Mouse (Mus musculus): ENCODE data around the gene A430005L14Rik. TPM values are rescaled to one million over a fixed set of nuclear protein-coding genes. Genes with fewer than 3 reads are reported as not detected.

Gene A430005L14Rik
- total and polyA plus RNA-seq, 3 experiments, result 26.8 to 48.9 (median 41.8) TPM

DNA sequence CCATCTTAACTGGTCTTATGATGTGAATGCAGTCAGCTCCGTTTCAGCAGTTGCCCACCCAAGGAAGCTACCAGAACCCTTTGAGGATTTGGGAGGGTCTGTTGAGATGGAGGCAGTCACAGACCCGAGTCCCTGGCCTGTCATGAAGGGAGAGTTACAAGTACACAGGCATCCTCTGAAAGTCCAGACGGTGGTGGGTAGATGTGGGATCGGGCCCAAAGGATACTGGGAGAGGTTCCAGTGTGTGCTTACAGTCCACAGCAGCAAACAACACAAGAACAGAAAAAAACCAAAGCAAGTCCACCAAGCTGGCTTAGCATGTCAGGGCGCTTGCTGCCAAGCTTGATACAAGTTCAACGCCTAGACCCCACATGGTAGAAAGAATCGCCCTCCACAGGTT, 5.6 kb downstream of the A430005L14Rik start:
- no peak for TF ChIP-seq RCOR1 (conservative IDR thresholded peaks at IDR 0.05; ENCODE audit: low read depth, low read length)
- TF ChIP-seq ZNF384 (IDR thresholded peaks at IDR 0.05; ENCODE audit: low read depth, low read length), result no peak
- no peak for TF ChIP-seq CHD1 (IDR thresholded peaks at IDR 0.05; ENCODE audit: low read depth, low read length)
- no peak for TF ChIP-seq POLR2AphosphoS2 (IDR thresholded peaks at IDR 0.05; ENCODE audit: low read depth, low read length)
- no peak for TF ChIP-seq E2F4 (IDR thresholded peaks at IDR 0.05; ENCODE audit: insufficient replicate concordance, low read depth, low read length)
- no peak for TF ChIP-seq EP300 (IDR thresholded peaks at IDR 0.05; ENCODE audit: low read length)
- H3K4me3 ChIP-seq (replicated peaks in 1 of 3; ENCODE audit: low read depth in 2 of 3, low read length in 2 of 3, poor library complexity in 1 of 3), result no peak overlapping the region
- H3K4me1 ChIP-seq (ENCODE audit: control insufficient read depth in 1 of 2, insufficient read depth in 2 of 2), result peaks cover 4 to 23% of the 10 kb centered on the region in 2 experiments; a peak in 3 of 4 replicates
- H3K36me3 ChIP-seq (replicated peaks in 1 of 2; ENCODE audit: control insufficient read depth in 1 of 2, insufficient read depth in 1 of 2, low read length in 1 of 2), result peaks cover 57 to 80% of the 10 kb centered on the region in 2 experiments
- in situ Hi-C loops (cut with MboI; ENCODE audit: low pct_ligation_motif_present, low pct_unique_long_range_greater_than_20kb, low sequenced_read_pairs), result no loop called here
- no peak for DNase-seq (ENCODE audit: extremely low read depth)
- H3K27ac ChIP-seq (ENCODE audit: insufficient read depth, low read depth), result no peak overlapping the region
- dilution Hi-C loops (cut with MboI; ENCODE audit: extremely low pct_ligation_motif_present, extremely low pct_unique_long_range_greater_than_20kb, low sequenced_read_pairs), result no loop called here
- no peaks in the 10 kb centered on the region for H3K27me3 ChIP-seq (replicated peaks)
- no peaks in the 10 kb centered on the region for H3K9me3 ChIP-seq (replicated peaks; ENCODE audit: low read length)
- H3K79me2 ChIP-seq (replicated peaks; ENCODE audit: control insufficient read depth, extremely low read depth, insufficient read depth, poor library complexity, severe bottlenecking), result no peaks in the 10 kb centered on the region
- no peak overlapping the region for H3K9ac ChIP-seq (ENCODE audit: insufficient read depth, low read depth)
- no peak overlapping the region for H3K4me2 ChIP-seq (ENCODE audit: insufficient read depth, low read depth, poor library complexity, severe bottlenecking)

GRCm38 (mm10) chr4:153966651-153967050, 9.6 kb downstream of the A430005L14Rik start:
- in situ Hi-C loops (cut with MboI; ENCODE audit: low pct_ligation_motif_present, low pct_unique_long_range_greater_than_20kb, low sequenced_read_pairs), result no loop called here

DNA sequence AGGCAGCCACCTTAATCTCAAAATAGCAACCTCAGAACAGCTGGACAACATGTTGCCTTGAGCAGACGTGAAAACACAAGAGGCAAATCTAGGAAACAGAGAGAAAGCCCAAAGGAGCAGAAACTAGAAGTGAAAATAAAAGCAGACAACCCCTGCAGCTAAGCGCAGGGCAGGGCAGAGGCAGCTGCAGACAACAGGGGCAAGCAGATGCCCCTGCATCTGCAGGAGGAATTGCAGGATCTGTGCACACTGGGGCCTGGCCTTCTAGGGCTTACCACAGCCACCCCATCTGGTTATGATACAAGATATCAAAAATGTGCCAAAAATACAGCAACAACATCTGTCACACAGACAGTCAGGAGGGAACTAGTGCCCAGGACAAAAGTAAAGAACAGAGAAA, 10.5 kb downstream of the A430005L14Rik start:
- Histone ChIP-seq H3K36me3 (replicated peaks in 1 of 2; ENCODE audit: control insufficient read depth in 1 of 2, insufficient read depth in 1 of 2, low read length in 1 of 2) (peaks cover 59 to 93% of the 10 kb centered on the region in 2 experiments), H3K27me3 (replicated peaks) (no peaks in the 10 kb centered on the region), H3K9ac (ENCODE audit: insufficient read depth, low read depth) (no peak overlapping the region), H3K79me2 (replicated peaks; ENCODE audit: control insufficient read depth, extremely low read depth, insufficient read depth, poor library complexity, severe bottlenecking) (no peaks in the 10 kb centered on the region), H3K4me1 (ENCODE audit: control insufficient read depth in 1 of 2, insufficient read depth in 2 of 2) (peaks cover 3 to 10% of the 10 kb centered on the region in 2 experiments; a peak in 2 of 4 replicates), H3K4me2 (ENCODE audit: insufficient read depth, low read depth, poor library complexity, severe bottlenecking) (no peak overlapping the region), H3K9me3 (replicated peaks; ENCODE audit: low read length) (no peaks in the 10 kb centered on the region), H3K4me3 (replicated peaks in 1 of 3; ENCODE audit: low read depth in 2 of 3, low read length in 2 of 3, poor library complexity in 1 of 3) (no peak overlapping the region), H3K27ac (ENCODE audit: insufficient read depth, low read depth) (no peak overlapping the region)
- TF ChIP-seq NRF1 (IDR thresholded peaks at IDR 0.05; ENCODE audit: low read depth, low read length), result no peak
- TF ChIP-seq CTCF (conservative IDR thresholded peaks at IDR 0.05 in 1 of 2, IDR thresholded peaks at IDR 0.05 in 1 of 2; ENCODE audit: low read depth in 2 of 2, low read length in 2 of 2), result no peak
- no peak for TF ChIP-seq UBTF (IDR thresholded peaks at IDR 0.05; ENCODE audit: low read depth, low read length)
- TF ChIP-seq GABPA (IDR thresholded peaks at IDR 0.05; ENCODE audit: insufficient replicate concordance, low read depth, low read length), result no peak
- TF ChIP-seq POLR2A (IDR thresholded peaks at IDR 0.05; ENCODE audit: low read depth, low read length), result no peak
- no peak for TF ChIP-seq USF1 (IDR thresholded peaks at IDR 0.05; ENCODE audit: low read depth, low read length)
- TF ChIP-seq NELFE (IDR thresholded peaks at IDR 0.05; ENCODE audit: low read depth, low read length), result no peak
- no peak for TF ChIP-seq JUN (IDR thresholded peaks at IDR 0.05; ENCODE audit: insufficient read depth, low read depth, low read length)
- TF ChIP-seq JUND (conservative IDR thresholded peaks at IDR 0.05; ENCODE audit: low read depth, low read length), result no peak
- TF ChIP-seq ZMIZ1 (IDR thresholded peaks at IDR 0.05; ENCODE audit: low read depth, low read length), result no peak
- TF ChIP-seq ZNF384 (IDR thresholded peaks at IDR 0.05; ENCODE audit: low read depth, low read length), result no peak
- no peak for TF ChIP-seq RCOR1 (conservative IDR thresholded peaks at IDR 0.05; ENCODE audit: low read depth, low read length)
- TF ChIP-seq E2F4 (IDR thresholded peaks at IDR 0.05; ENCODE audit: insufficient replicate concordance, low read depth, low read length), result no peak
- TF ChIP-seq KAT2A (IDR thresholded peaks at IDR 0.05; ENCODE audit: insufficient replicate concordance, low read length), result no peak
- TF ChIP-seq MAX (IDR thresholded peaks at IDR 0.05; ENCODE audit: low read length), result no peak
- TF ChIP-seq SMC3 (IDR thresholded peaks at IDR 0.05; ENCODE audit: low read depth, low read length), result no peak
- in situ Hi-C loops (cut with MboI; ENCODE audit: low pct_ligation_motif_present, low pct_unique_long_range_greater_than_20kb, low sequenced_read_pairs) (no loop called here), dilution Hi-C loops (cut with MboI; ENCODE audit: extremely low pct_ligation_motif_present, extremely low pct_unique_long_range_greater_than_20kb, low sequenced_read_pairs) (no loop called here)
- no peak for DNase-seq (ENCODE audit: extremely low read depth)

More at GRCm38 (mm10) chr4:153966651-153967050, 9.6 kb downstream of the A430005L14Rik start:
- TF ChIP-seq TBP (conservative IDR thresholded peaks at IDR 0.05; ENCODE audit: low read depth, low read length), result no peak
- TF ChIP-seq MEF2A (IDR thresholded peaks at IDR 0.05; ENCODE audit: borderline replicate concordance, low read depth, low read length), result no peak
- no peak for TF ChIP-seq PAX5 (IDR thresholded peaks at IDR 0.05; ENCODE audit: low read length)
- TF ChIP-seq JUND (conservative IDR thresholded peaks at IDR 0.05; ENCODE audit: low read depth, low read length), result no peak
- no peak for TF ChIP-seq UBTF (IDR thresholded peaks at IDR 0.05; ENCODE audit: low read depth, low read length)
- no peak for TF ChIP-seq USF1 (IDR thresholded peaks at IDR 0.05; ENCODE audit: low read depth, low read length)
- TF ChIP-seq NRF1 (IDR thresholded peaks at IDR 0.05; ENCODE audit: low read depth, low read length), result no peak
- TF ChIP-seq ZC3H11A (IDR thresholded peaks at IDR 0.05; ENCODE audit: low read depth, low read length), result no peak
- TF ChIP-seq POLR2AphosphoS2 (IDR thresholded peaks at IDR 0.05; ENCODE audit: low read depth, low read length), result no peak
- no peak for TF ChIP-seq SIN3A (IDR thresholded peaks at IDR 0.05; ENCODE audit: low read length)
- no peak for TF ChIP-seq RCOR1 (conservative IDR thresholded peaks at IDR 0.05; ENCODE audit: low read depth, low read length)
- no peak for TF ChIP-seq RAD21 (IDR thresholded peaks at IDR 0.05; ENCODE audit: low read depth, low read length)
- TF ChIP-seq EP300 (IDR thresholded peaks at IDR 0.05; ENCODE audit: low read length), result no peak
- TF ChIP-seq USF2 (conservative IDR thresholded peaks at IDR 0.05; ENCODE audit: low read depth, low read length), result no peak
- TF ChIP-seq MXI1 (IDR thresholded peaks at IDR 0.05; ENCODE audit: low read depth, low read length), result no peak
- no peak for TF ChIP-seq NELFE (IDR thresholded peaks at IDR 0.05; ENCODE audit: low read depth, low read length)
- no peak for TF ChIP-seq ETS1 (conservative IDR thresholded peaks at IDR 0.05; ENCODE audit: low read depth, low read length)
- H3K27me3 ChIP-seq (replicated peaks), result no peaks in the 10 kb centered on the region
- no peak overlapping the region for H3K27ac ChIP-seq (ENCODE audit: insufficient read depth, low read depth)
- H3K79me2 ChIP-seq (replicated peaks; ENCODE audit: control insufficient read depth, extremely low read depth, insufficient read depth, poor library complexity, severe bottlenecking), result no peaks in the 10 kb centered on the region
- H3K9ac ChIP-seq (ENCODE audit: insufficient read depth, low read depth), result no peak overlapping the region
- no peak overlapping the region for H3K4me2 ChIP-seq (ENCODE audit: insufficient read depth, low read depth, poor library complexity, severe bottlenecking)
- H3K4me3 ChIP-seq (replicated peaks in 1 of 3; ENCODE audit: low read depth in 2 of 3, low read length in 2 of 3, poor library complexity in 1 of 3), result no peak overlapping the region
- H3K36me3 ChIP-seq (replicated peaks in 1 of 2; ENCODE audit: control insufficient read depth in 1 of 2, insufficient read depth in 1 of 2, low read length in 1 of 2), result peaks cover 65 to 95% of the 10 kb centered on the region in 2 experiments
- dilution Hi-C loops (cut with MboI; ENCODE audit: extremely low pct_ligation_motif_present, extremely low pct_unique_long_range_greater_than_20kb, low sequenced_read_pairs), result no loop called here
- peaks cover 3 to 10% of the 10 kb centered on the region in 2 experiments; a peak in 2 of 4 replicates for H3K4me1 ChIP-seq (ENCODE audit: control insufficient read depth in 1 of 2, insufficient read depth in 2 of 2)
- H3K9me3 ChIP-seq (replicated peaks; ENCODE audit: low read length), result no peaks in the 10 kb centered on the region
- DNase-seq (ENCODE audit: extremely low read depth), result no peak

Data from CH12.LX (cell line).